Mouse (Mus musculus) spleen, adult 2 months (tissue): ENCODE data around the gene Cd3e.

Experiments used
- CTCF ChIP-seq: fragments of 200-500 bp; IDR thresholded peaks from 2 replicates; pipeline ENCODE4 v1.5.1; 2011; ENCODE audit warnings: mild to moderate bottlenecking, inconsistent platforms; ENCODE audit not compliant: insufficient read depth, insufficient read length, insufficient replicate concordance; ENCODE audit errors: extremely low read depth
- POLR2A ChIP-seq: fragments of 200-500 bp; IDR thresholded peaks from 2 replicates; pipeline ENCODE4 v1.6.1; 2011; ENCODE audit warnings: low read depth, low read length, inconsistent platforms

- TF ChIP-seq POLR2A = no peak
- no peak for TF ChIP-seq CTCF
These were observed 26.4 kb downstream of the Cd3e start for GRCm38 (mm10) chr9:44983001-44983400.
